ENCODE assay signal across 11 mouse cellular contexts in the genomic region with DNA sequence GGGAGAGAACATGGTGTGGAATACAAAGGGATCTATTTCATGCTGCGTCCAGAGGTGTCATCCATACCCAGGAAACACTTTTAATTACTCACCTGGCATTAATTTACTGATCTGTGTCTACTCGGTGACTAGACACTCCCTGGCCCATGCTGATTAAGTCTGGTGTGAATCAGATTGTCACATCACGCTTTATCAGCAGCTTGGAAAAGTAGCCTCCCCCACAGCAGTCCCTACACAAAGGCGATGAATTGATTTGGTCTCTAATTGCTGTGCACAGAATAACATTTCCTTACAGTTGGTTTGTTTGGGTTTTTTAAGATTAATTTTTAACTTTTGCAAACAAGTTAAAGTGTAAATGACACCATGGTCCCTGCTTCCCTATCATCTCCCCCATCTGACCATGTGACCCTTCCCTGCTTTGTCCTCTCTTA.
A peak's percentile ranks its signal among the peaks of the same experiment; 100 is the strongest.
DNase-seq lines count a peak whose midpoint lies in the region; ATAC-seq lines count a peak whose summit lies in the region.
"Had no signal": no experiment of that assay in that cellular context is flagged by ENCODE, and none has a peak within 500 bp of the region (broad histone marks: within the 10 kb centered on the region; RNA-seq: fewer than 3 reads in every experiment).

No protein-coding gene starts in this region.

- peak; percentile 60 for DNase-seq in heart, adult 11 months
- no peak for DNase-seq in heart, adult 18-20 months
- DNase-seq in forebrain, embryonic 14.5 days (ENCODE audit: low spot score), result peak; percentile 66
- DNase-seq in midbrain, embryonic 10.5 days (ENCODE audit: low spot score), result peak; percentile 39
- DNase-seq in c-Kit-positive CD71-positive TER-119-positive erythroid progenitor cells, embryonic 14.5 days (ENCODE audit: low spot score), result no peak
- DNase-seq in heart, postnatal 14 days, result no peak
- DNase-seq in ovary, postnatal 14 days (ENCODE audit: low spot score), result no peak
- DNase-seq: cerebellum, postnatal 14 days; gastrocnemius, postnatal 36 days; kidney, adult 18-20 months had no signal

- H3K36me3 ChIP-seq in forebrain, embryonic 14.5 days (ENCODE audit: control insufficient read depth, insufficient read depth, low read length), result no peaks in the 10 kb centered on the region
- H3K36me3 ChIP-seq in midbrain, embryonic 10.5 days, result no peaks in the 10 kb centered on the region
- H3K36me3 ChIP-seq in neural tube, embryonic 14.5 days (ENCODE audit: control insufficient read depth, insufficient read depth, low read length), result no peaks in the 10 kb centered on the region

- no peaks in the 10 kb centered on the region for H3K27me3 ChIP-seq in forebrain, embryonic 14.5 days (replicated peaks; ENCODE audit: control insufficient read depth, insufficient read depth, low read length)
- H3K27me3 ChIP-seq in midbrain, embryonic 10.5 days (ENCODE audit: low read depth, poor library complexity, severe bottlenecking), result no peaks in the 10 kb centered on the region
- H3K27me3 ChIP-seq in neural tube, embryonic 14.5 days (ENCODE audit: control insufficient read depth, insufficient read depth, low read length), result no peaks in the 10 kb centered on the region

- intact Hi-C loops in heart, postnatal 14 days (cut with DNase I), result no loop called here

- H3K9me3 ChIP-seq in forebrain, embryonic 14.5 days (replicated peaks; ENCODE audit: control insufficient read depth, low read length), result no peaks in the 10 kb centered on the region
- no peaks in the 10 kb centered on the region for H3K9me3 ChIP-seq in midbrain, embryonic 10.5 days (replicated peaks)
- no peaks in the 10 kb centered on the region for H3K9me3 ChIP-seq in neural tube, embryonic 14.5 days (ENCODE audit: control insufficient read depth, low read length)

- H3K4me2 ChIP-seq in forebrain, embryonic 14.5 days (ENCODE audit: low read length), result peak overlapping the region; percentile 34
- H3K4me2 ChIP-seq in neural tube, embryonic 14.5 days (ENCODE audit: low read depth, low read length), result peak overlapping the region; percentile 35; the same call in 1 of the 2 replicates

- H3K27ac ChIP-seq in forebrain, embryonic 14.5 days (ENCODE audit: low read depth, low read length), result peak overlapping the region; percentile 96
- H3K27ac ChIP-seq in midbrain, embryonic 10.5 days (replicated peaks), result peak overlapping the region; percentile 91
- H3K27ac ChIP-seq in neural tube, embryonic 14.5 days (ENCODE audit: low read depth, low read length), result peak overlapping the region; percentile 97

- H3K4me1 ChIP-seq in forebrain, embryonic 14.5 days (ENCODE audit: control insufficient read depth, insufficient read depth, low read length), result peaks cover 26% of the 10 kb centered on the region
- peaks cover 57% of the 10 kb centered on the region for H3K4me1 ChIP-seq in midbrain, embryonic 10.5 days
- H3K4me1 ChIP-seq in neural tube, embryonic 14.5 days (ENCODE audit: control insufficient read depth, insufficient read depth, low read length), result peaks cover 23% of the 10 kb centered on the region

- H3K4me3 ChIP-seq in forebrain, embryonic 14.5 days (ENCODE audit: low read depth, low read length), result no peak overlapping the region
- H3K4me3 ChIP-seq in midbrain, embryonic 10.5 days, result peak overlapping the region; percentile 20; the same call in 1 of the 2 replicates
- no peak overlapping the region for H3K4me3 ChIP-seq in neural tube, embryonic 14.5 days (ENCODE audit: low read depth, low read length)

- WGBS in forebrain, embryonic 14.5 days, result 4% methylated on average over 4 of the region's 4 CpGs
- WGBS in midbrain, embryonic 10.5 days, result 22% methylated on average over 4 of the region's 4 CpGs
- WGBS in neural tube, embryonic 14.5 days, result 11% methylated on average over 4 of the region's 4 CpGs

- H3K9ac ChIP-seq in forebrain, embryonic 14.5 days (ENCODE audit: low read length), result peak overlapping the region; percentile 43; the same call in 1 of the 2 replicates
- H3K9ac ChIP-seq in neural tube, embryonic 14.5 days (replicated peaks; ENCODE audit: low read depth, low read length), result peak overlapping the region; percentile 53

- ATAC-seq in forebrain, embryonic 14.5 days, result peak; percentile 24; the same call in 1 of the 2 replicates
- 0 out of 2 replicates have a peak, but pooled peaks have one; percentile 20 for ATAC-seq in neural tube, embryonic 14.5 days (ENCODE audit: low read depth)

Comparison
In these comparisons a context has a peak if more than half of its experiments do, and no peak if none do; other contexts are left out.
1. DNase-seq: peak in heart, adult 11 months (single experiment), forebrain, embryonic 14.5 days (single experiment) and midbrain, embryonic 10.5 days (single experiment); none in heart, adult 18-20 months (0 of 2), c-Kit-positive CD71-positive TER-119-positive erythroid progenitor cells, embryonic 14.5 days (single experiment), heart, postnatal 14 days (0 of 2) and ovary, postnatal 14 days (single experiment).
2. Peak in every context shown above with its lines, with median percentiles within 50 percentile points of each other: H3K27ac ChIP-seq.